Mouse (Mus musculus) adipocyte (in vitro differentiated cells): ENCODE data around the gene Nap1l1.

Experiments used
- DNase-seq: peaks from one replicate; pipeline ENCODE4 v3.0.0-alpha.2; 2016; ENCODE audit warnings: low spot score

The Nap1l1 gene

DNA sequence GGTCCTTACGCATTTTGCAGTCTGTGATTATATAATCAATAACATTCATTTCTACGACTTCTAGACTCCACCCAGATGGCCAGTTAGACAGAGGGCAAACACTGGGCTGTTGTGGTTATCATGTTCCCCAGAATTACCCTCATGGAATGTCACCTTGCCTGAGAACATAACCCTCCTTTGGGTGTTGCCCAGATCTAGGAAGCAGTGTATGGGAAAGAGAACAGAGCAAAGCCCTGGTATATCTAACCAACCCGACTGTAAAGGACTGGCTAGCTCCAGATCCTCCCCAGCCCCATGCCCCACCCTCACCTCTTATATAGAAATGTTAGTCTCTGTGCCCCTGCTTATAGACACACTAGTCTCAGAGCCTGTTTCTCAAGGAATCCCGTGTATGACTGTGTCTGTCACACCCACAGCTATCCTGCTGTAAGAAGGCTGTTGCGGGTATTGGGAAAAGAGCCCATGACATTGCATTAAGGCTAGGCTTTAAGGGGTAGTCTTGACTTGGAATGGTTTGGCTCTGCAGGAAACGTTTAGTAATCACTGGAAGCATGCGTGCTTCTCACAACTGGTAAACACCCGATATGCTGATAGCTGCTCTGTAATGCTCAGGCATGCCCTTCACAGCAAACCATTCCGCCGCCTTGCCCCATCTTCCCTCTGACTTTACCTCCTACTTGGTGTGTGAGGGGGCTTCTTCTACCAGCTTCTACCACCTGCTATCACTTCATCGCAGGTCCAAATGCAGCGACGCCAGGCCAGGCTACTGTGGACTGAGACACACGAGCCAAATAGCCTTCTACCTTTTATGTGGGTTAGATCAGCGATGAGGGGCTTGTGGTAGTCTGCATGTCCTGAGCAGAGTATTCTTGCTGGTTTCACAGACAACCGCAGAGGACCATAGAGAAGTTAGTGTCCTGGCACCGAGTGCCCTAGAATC is 42.3 kb downstream of the Nap1l1 start:
- DNase-seq = no peak

GRCm38 (mm10) chr10:111516172-111516588 is 43.2 kb downstream of the Nap1l1 start:
- DNase-seq = peak; percentile 82

GRCm38 (mm10) chr10:111516804-111517436 is 43.9 kb downstream of the Nap1l1 start:
- DNase-seq = no peak

DNA sequence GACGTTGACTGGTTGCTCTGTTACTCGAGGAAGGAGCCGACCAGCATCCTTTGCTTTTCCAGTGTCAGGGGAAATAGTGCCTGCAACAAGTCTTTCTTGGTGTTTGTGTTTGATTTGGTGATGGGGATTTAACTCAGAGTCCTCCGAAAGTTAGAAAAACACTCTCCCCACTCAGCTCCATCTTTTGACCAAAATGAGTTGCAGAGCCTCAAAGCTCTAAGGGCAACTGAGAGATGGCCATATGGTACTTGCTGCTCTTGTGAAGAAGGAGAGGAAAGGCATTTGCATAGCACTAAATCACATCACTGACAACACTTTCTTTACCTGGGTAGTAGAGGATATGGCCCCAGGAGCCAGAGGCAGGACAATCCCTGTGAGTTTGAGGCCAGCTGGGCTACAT is 45.3 kb downstream of the Nap1l1 start:
- DNase-seq = no peak

DNA sequence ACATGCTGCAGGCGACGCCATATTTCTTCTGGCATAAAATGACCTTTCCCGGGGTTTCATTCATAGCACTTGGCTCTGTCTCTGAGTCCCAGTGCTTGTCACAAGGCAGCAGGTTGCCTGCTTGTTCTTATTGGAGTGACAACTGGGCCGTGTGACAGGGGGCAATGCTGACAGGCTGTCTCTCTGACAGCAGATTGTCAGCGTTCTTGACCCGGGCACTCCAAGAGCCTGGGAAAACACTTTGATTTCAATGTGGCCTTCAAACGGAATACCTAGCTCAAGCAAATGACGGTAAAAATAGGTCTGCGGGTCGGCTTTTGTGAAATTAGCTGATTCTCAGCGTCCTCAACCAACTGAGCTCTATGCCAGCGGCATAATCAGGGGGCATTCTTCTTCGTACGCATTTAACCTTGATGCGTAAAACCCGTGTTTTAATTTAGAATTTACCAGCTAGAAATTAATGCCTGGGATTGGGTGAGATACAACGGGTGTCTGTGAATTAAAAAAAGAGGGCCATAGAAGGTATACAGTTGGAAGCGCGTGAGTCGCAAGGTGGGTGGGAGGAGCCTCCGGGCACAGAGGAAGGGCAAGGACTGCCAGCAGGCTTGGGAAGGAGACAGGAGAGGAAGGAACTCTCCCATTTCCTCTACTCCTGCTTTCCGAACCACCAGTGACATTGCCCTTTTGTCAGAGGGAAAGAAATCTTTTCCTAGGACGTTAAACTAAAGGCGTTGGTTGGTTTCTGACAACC is 46.8 kb downstream of the Nap1l1 start:
- no peak for DNase-seq

DNA sequence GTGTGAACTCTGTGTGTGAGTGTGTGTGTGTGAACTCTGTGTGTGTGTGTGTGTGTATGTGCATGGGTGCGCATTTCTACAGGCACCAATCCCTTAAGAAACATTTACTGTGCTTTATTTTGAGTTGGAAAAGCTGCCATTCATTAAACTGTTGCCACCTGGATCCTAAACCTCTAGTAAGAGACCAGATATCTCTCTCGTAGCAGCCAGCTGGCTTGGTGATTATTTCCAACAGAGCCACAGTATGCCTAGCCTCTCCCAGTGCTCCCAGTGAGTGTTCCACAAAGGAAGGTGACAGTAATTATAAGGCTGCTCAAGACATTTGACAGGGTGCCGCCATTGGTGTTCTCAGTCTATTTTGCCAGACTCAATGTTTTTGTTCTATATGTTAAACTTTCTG is 47.6 kb downstream of the Nap1l1 start:
- no peak for DNase-seq

- DNase-seq = no peak
These were observed 48.6 kb downstream of the Nap1l1 start for GRCm38 (mm10) chr10:111521636-111522035.

GRCm38 (mm10) chr10:111522230-111522629 is 49.2 kb downstream of the Nap1l1 start:
- DNase-seq = no peak

DNA sequence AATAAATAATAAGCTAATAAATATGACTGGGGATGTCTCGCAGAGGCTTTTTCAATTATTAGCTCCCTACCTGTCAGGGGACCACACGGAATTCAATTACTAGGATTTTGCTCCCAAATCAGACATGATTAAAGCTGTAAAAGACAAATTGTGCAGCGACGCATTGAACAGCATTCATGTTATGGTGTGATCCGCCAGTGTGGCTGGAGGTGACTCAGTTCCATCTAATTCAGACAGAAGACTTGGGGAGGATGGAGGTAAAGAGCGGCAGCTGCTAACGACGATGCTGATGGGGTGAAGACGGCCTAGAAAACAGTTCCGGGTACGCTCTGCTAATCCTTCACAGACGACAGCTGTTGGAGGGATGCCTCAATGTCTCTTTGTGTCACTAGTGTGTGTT is 50.9 kb downstream of the Nap1l1 start:
- DNase-seq = no peak

DNA sequence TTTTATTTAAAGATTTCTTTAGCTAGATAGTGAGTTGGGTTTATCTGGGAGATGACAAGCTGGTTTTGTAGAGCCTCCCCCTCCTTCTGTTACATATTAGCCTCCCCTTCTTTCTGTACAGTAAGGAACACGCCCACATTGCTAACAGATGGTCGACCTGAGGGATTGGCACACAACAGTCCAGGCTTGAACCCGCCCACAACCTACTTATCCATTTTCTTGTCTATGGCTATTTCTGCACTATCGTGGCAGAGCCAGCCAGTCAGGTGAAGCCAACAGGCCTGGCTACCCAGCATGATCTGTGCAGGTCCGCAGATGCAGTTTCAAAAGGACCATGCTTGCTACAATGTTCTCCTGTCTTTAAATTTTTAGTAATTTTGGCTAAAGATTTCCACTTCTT is 54.0 kb downstream of the Nap1l1 start:
- no peak for DNase-seq

GRCm38 (mm10) chr10:111527613-111528012 is 54.6 kb downstream of the Nap1l1 start:
- DNase-seq = no peak

GRCm38 (mm10) chr10:111528283-111528682 is 55.3 kb downstream of the Nap1l1 start:
- DNase-seq = no peak

DNA sequence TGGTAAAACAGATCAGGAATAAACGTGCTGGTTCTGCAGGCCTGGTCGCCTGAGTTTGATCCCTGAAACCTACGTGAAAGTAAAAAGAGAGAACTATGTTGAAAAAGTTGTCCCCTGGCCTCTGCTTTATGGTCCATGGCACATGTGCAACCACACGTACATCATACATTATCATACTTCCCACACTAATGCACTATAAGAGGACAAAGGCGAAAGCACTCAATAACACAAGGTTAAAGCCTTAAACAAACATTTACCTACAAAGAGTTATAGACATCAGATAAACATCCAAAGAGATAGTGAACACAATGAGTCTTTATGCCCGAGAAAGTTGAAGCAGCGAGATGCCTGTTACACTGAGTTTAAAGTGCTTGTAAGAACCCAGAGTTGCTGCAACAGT is 57.4 kb downstream of the Nap1l1 start:
- DNase-seq = no peak

- DNase-seq = no peak
These were observed 61.7 kb downstream of the Nap1l1 start for GRCm38 (mm10) chr10:111534691-111535090.

DNA sequence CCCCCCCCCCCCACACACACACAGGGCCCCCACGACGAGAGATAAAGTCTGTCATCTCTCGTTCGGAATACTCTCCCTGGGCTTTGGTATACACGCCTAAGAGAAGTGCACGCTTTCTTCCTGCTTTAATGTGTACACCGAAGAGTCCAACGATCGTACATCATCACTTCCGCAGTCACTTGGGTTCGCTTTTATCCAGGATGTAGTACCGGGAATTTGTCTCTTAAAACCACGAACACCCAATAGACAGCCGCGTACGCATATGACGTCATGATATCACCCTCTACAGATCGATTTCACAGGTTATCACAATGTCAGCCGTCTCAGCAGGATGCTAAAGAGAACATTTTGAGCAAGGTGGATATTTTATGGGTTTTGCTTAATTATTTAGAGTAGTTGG is 64.4 kb downstream of the Nap1l1 start:
- no peak for DNase-seq

DNA sequence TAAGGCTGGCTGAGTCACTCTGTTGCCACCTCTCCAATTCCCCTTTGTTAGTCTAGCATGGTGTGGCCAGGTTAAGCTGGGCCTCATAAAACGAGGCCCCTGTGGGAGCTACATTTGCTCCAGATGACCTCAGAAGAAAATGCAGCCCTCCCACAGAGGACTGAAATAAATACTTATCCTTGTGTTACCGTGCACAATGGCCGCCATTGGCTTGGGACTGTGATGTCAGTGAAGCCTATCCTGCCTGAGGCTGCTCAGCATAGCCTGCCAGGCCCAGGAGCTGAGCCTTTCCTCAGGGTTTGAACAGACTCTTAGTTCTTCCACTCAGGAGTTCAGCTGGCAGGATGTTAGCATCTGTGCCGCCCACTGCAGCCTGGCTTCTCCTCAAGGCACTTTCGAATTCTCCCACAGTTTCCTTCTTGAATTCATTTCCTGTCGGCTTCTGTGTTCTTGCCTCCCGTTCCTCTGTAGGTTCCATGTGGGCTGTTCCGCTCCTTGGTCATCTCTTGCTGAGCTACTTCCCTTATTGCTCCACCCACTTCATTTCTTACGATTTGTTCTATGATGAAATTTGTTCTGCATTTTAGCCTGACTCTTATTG is 66.8 kb downstream of the Nap1l1 start:
- peak; percentile 11 for DNase-seq

GRCm38 (mm10) chr10:111540678-111541077 is 67.7 kb downstream of the Nap1l1 start:
- DNase-seq = no peak

- DNase-seq = no peak
These were observed 70.1 kb downstream of the Nap1l1 start for GRCm38 (mm10) chr10:111543106-111543505.

DNA sequence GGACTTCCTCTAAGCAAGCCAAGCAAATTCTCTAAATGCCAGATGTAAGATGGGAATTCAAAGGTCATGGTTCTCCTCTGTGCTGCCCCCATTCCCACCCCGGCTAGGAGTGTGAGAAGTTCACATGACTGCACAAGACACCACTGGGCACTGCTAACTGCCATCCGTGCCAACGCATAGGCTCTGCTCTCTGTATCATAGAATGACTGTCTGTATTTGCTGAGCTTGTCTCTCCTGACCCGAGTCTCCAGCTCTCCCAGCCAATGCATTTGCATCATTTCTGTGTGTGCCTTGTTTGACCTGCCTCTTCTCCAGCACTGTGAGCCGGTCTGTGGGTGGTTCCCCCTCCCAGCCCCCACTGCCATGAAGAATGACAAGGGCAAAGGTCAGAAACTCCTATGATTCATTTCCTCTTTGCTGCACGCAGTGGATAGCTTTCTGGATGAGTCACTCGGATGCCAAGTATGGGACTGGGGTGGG is 70.8 kb downstream of the Nap1l1 start:
- peak; percentile 72 for DNase-seq

- no peak for DNase-seq
These were observed 71.3 kb downstream of the Nap1l1 start for GRCm38 (mm10) chr10:111544311-111544710.

DNA sequence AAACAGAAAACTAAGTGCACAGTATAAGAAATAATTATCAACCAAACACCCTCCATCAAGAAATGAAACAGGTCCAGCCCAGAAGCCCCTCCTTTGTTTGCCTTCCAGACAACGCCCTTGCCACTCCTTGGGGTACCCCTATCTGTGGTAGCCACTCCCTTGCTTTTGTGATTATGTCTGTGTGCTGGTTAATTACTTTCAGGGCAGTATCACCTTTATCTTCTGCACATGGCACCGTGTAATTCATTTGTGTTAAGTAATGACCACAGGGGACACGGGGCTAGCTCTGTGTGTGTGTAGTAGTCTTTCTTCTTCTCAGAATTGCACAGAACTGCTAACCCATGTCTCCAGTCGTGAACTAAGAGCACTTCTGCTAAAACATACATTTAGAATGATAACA is 72.6 kb downstream of the Nap1l1 start:
- no peak for DNase-seq
